Mouse (Mus musculus): Measurements from ENCODE around the gene Gramd4. TPM values are rescaled to one million over a fixed set of nuclear protein-coding genes. Genes with fewer than 3 reads are reported as not detected.

The Gramd4 gene
- polyA plus RNA-seq, 1 experiment, result 36.2 TPM

GRCm38 (mm10) chr15:86067941-86068495 is 10.5 kb downstream of the Gramd4 start:
- Histone ChIP-seq H3K79me2 (ENCODE audit: control insufficient read depth, insufficient read depth) (peaks cover 100% of the 10 kb centered on the region), H3K4me3 (ENCODE audit: insufficient read depth, poor library complexity, severe bottlenecking) (no peak overlapping the region), H3ac (ENCODE audit: control insufficient read depth, insufficient read length, low read depth) (peak overlapping the region; percentile 1), H3K79me3 (ENCODE audit: low read depth) (peaks cover 83% of the 10 kb centered on the region), H3K36me3 (ENCODE audit: control insufficient read depth, insufficient read depth) (peaks cover 33% of the 10 kb centered on the region), H3K27me3 (ENCODE audit: control insufficient read depth, insufficient read depth, insufficient read length) (no peaks in the 10 kb centered on the region)
- TF ChIP-seq MAX (IDR thresholded peaks at IDR 0.05) (no peak), CEBPB (IDR thresholded peaks at IDR 0.05; ENCODE audit: low read depth) (no peak), MYOG (IDR thresholded peaks at IDR 0.05; ENCODE audit: control insufficient read depth, extremely low read depth, insufficient read length) (no peak), MYOD1 (IDR thresholded peaks at IDR 0.05; ENCODE audit: control insufficient read depth, insufficient read length, low read depth) (no peak)

GRCm38 (mm10) chr15:86069011-86069791 is 11.7 kb downstream of the Gramd4 start:
- H3K79me3 ChIP-seq (ENCODE audit: low read depth), result peaks cover 83% of the 10 kb centered on the region

GRCm38 (mm10) chr15:86070368-86070767 is 12.9 kb downstream of the Gramd4 start:
- peaks cover 100% of the 10 kb centered on the region for H3K79me2 ChIP-seq (ENCODE audit: control insufficient read depth, insufficient read depth)
- H3K4me3 ChIP-seq (ENCODE audit: insufficient read depth, poor library complexity, severe bottlenecking), result no peak overlapping the region
- H3K27me3 ChIP-seq (ENCODE audit: control insufficient read depth, insufficient read depth, insufficient read length), result no peaks in the 10 kb centered on the region
- no peak for TF ChIP-seq MYOD1 (IDR thresholded peaks at IDR 0.05; ENCODE audit: control insufficient read depth, insufficient read length, low read depth)
- no peak for TF ChIP-seq MYOG (IDR thresholded peaks at IDR 0.05; ENCODE audit: control insufficient read depth, extremely low read depth, insufficient read length)
- no peak for TF ChIP-seq FOSL1 (IDR thresholded peaks at IDR 0.05; ENCODE audit: insufficient read depth, low read length, poor library complexity, severe bottlenecking)
- no peak for TF ChIP-seq MAX (IDR thresholded peaks at IDR 0.05)
- no peak for TF ChIP-seq CTCF (IDR thresholded peaks at IDR 0.05; ENCODE audit: control insufficient read depth, insufficient read depth, insufficient read length)
- no peak for TF ChIP-seq USF1 (IDR thresholded peaks at IDR 0.05; ENCODE audit: low read depth)
- no peak for TF ChIP-seq CEBPB (IDR thresholded peaks at IDR 0.05; ENCODE audit: low read depth)
- H3K36me3 ChIP-seq (ENCODE audit: control insufficient read depth, insufficient read depth), result peaks cover 34% of the 10 kb centered on the region
- H3ac ChIP-seq (ENCODE audit: control insufficient read depth, insufficient read length, low read depth), result no peak overlapping the region
- H3K79me3 ChIP-seq (ENCODE audit: low read depth), result peaks cover 82% of the 10 kb centered on the region

More at GRCm38 (mm10) chr15:86069011-86069791, 11.7 kb downstream of the Gramd4 start:
- TF ChIP-seq CTCF (IDR thresholded peaks at IDR 0.05; ENCODE audit: control insufficient read depth, insufficient read depth, insufficient read length) (no peak), MAX (IDR thresholded peaks at IDR 0.05) (no peak), MYOG (IDR thresholded peaks at IDR 0.05; ENCODE audit: control insufficient read depth, extremely low read depth, insufficient read length) (no peak), CEBPB (IDR thresholded peaks at IDR 0.05; ENCODE audit: low read depth) (no peak), FOSL1 (IDR thresholded peaks at IDR 0.05; ENCODE audit: insufficient read depth, low read length, poor library complexity, severe bottlenecking) (no peak), USF1 (IDR thresholded peaks at IDR 0.05; ENCODE audit: low read depth) (no peak), MYOD1 (IDR thresholded peaks at IDR 0.05; ENCODE audit: control insufficient read depth, insufficient read length, low read depth) (no peak)
- no peak overlapping the region for H3ac ChIP-seq (ENCODE audit: control insufficient read depth, insufficient read length, low read depth)
- H3K79me2 ChIP-seq (ENCODE audit: control insufficient read depth, insufficient read depth), result peaks cover 100% of the 10 kb centered on the region
- H3K4me3 ChIP-seq (ENCODE audit: insufficient read depth, poor library complexity, severe bottlenecking), result no peak overlapping the region
- H3K27me3 ChIP-seq (ENCODE audit: control insufficient read depth, insufficient read depth, insufficient read length), result no peaks in the 10 kb centered on the region
- peaks cover 29% of the 10 kb centered on the region for H3K36me3 ChIP-seq (ENCODE audit: control insufficient read depth, insufficient read depth)

GRCm38 (mm10) chr15:86071166-86071565 is 13.7 kb downstream of the Gramd4 start:
- Histone ChIP-seq H3K36me3 (ENCODE audit: control insufficient read depth, insufficient read depth) (peaks cover 28% of the 10 kb centered on the region), H3K4me3 (ENCODE audit: insufficient read depth, poor library complexity, severe bottlenecking) (no peak overlapping the region), H3K79me3 (ENCODE audit: low read depth) (peaks cover 82% of the 10 kb centered on the region), H3ac (ENCODE audit: control insufficient read depth, insufficient read length, low read depth) (no peak overlapping the region), H3K27me3 (ENCODE audit: control insufficient read depth, insufficient read depth, insufficient read length) (no peaks in the 10 kb centered on the region), H3K79me2 (ENCODE audit: control insufficient read depth, insufficient read depth) (peaks cover 100% of the 10 kb centered on the region)
- TF ChIP-seq CTCF (IDR thresholded peaks at IDR 0.05; ENCODE audit: control insufficient read depth, insufficient read depth, insufficient read length), result no peak
- TF ChIP-seq MAX (IDR thresholded peaks at IDR 0.05), result no peak
- no peak for TF ChIP-seq MYOD1 (IDR thresholded peaks at IDR 0.05; ENCODE audit: control insufficient read depth, insufficient read length, low read depth)
- no peak for TF ChIP-seq CEBPB (IDR thresholded peaks at IDR 0.05; ENCODE audit: low read depth)
- no peak for TF ChIP-seq FOSL1 (IDR thresholded peaks at IDR 0.05; ENCODE audit: insufficient read depth, low read length, poor library complexity, severe bottlenecking)
- TF ChIP-seq USF1 (IDR thresholded peaks at IDR 0.05; ENCODE audit: low read depth), result no peak
- no peak for TF ChIP-seq MYOG (IDR thresholded peaks at IDR 0.05; ENCODE audit: control insufficient read depth, extremely low read depth, insufficient read length)

GRCm38 (mm10) chr15:86074171-86074937 is 16.9 kb downstream of the Gramd4 start:
- TF ChIP-seq MYOD1 (IDR thresholded peaks at IDR 0.05; ENCODE audit: control insufficient read depth, insufficient read length, low read depth) (no peak), MAX (IDR thresholded peaks at IDR 0.05) (no peak), FOSL1 (IDR thresholded peaks at IDR 0.05; ENCODE audit: insufficient read depth, low read length, poor library complexity, severe bottlenecking) (no peak), MYOG (IDR thresholded peaks at IDR 0.05; ENCODE audit: control insufficient read depth, extremely low read depth, insufficient read length) (no peak), CEBPB (IDR thresholded peaks at IDR 0.05; ENCODE audit: low read depth) (no peak), USF1 (IDR thresholded peaks at IDR 0.05; ENCODE audit: low read depth) (no peak), CTCF (IDR thresholded peaks at IDR 0.05; ENCODE audit: control insufficient read depth, insufficient read depth, insufficient read length) (no peak)
- Histone ChIP-seq H3K79me2 (ENCODE audit: control insufficient read depth, insufficient read depth) (peaks cover 100% of the 10 kb centered on the region), H3K4me3 (ENCODE audit: insufficient read depth, poor library complexity, severe bottlenecking) (no peak overlapping the region), H3K27me3 (ENCODE audit: control insufficient read depth, insufficient read depth, insufficient read length) (no peaks in the 10 kb centered on the region), H3ac (ENCODE audit: control insufficient read depth, insufficient read length, low read depth) (no peak overlapping the region), H3K79me3 (ENCODE audit: low read depth) (peaks cover 92% of the 10 kb centered on the region), H3K36me3 (ENCODE audit: control insufficient read depth, insufficient read depth) (peaks cover 35% of the 10 kb centered on the region)
